Mouse (Mus musculus): Measurements from ENCODE around the gene Cd3eap. TPM values are rescaled to one million over a fixed set of nuclear protein-coding genes. Genes with fewer than 3 reads are reported as not detected.

The Cd3eap gene
- polyA plus RNA-seq, 2 experiments: 6.7 to 7.8 TPM

DNA sequence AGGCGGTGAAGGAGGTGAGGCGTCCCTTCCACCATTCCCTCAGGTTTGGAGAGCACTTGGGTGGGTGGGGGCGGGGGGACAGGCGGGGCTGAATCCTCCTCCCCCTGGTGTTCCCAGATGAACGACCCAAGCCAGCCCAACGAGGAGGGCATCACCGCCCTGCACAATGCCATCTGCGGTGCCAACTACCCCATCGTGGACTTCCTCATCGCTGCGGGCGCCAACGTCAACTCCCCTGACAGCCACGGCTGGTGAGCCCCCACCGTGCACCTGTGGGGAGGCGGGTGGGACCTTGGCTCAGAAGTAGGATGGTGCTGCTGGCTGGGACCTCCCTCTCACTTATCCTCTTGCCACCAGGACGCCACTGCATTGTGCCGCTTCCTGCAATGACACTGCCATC is 16.1 kb upstream of the Cd3eap start:
- Histone ChIP-seq H3K27ac (no peak overlapping the region), H3K4me2 (ENCODE audit: low read depth) (no peak overlapping the region), H3K9me3 (ENCODE audit: control insufficient read depth, low read length) (no peaks in the 10 kb centered on the region), H3K4me3 (ENCODE audit: insufficient read depth in 1 of 2, low read depth in 2 of 2, low read length in 2 of 2) (no peak overlapping the region), H3K9ac (replicated peaks) (no peak overlapping the region), H3K36me3 (replicated peaks; ENCODE audit: control insufficient read depth, insufficient read depth, low read depth) (no peaks in the 10 kb centered on the region), H3K27me3 (ENCODE audit: control insufficient read depth, insufficient read depth, low read length) (no peaks in the 10 kb centered on the region), H3K4me1 (replicated peaks; ENCODE audit: control insufficient read depth in 2 of 2, insufficient read depth in 2 of 2, low read length in 1 of 2) (no peaks in the 10 kb centered on the region)
- ATAC-seq (ENCODE audit: insufficient read depth) (no peak), DNase-seq (ENCODE audit: low read depth in 3 of 3, low spot score in 3 of 3) (no peak)
- 71% methylated on average over 18 of the region's 18 CpGs for WGBS (ENCODE audit: insufficient replicate concordance)
- TF ChIP-seq EP300 (IDR thresholded peaks at IDR 0.05; ENCODE audit: low read depth) (no peak), CTCF (IDR thresholded peaks at IDR 0.05; ENCODE audit: low read depth) (no peak)

DNA sequence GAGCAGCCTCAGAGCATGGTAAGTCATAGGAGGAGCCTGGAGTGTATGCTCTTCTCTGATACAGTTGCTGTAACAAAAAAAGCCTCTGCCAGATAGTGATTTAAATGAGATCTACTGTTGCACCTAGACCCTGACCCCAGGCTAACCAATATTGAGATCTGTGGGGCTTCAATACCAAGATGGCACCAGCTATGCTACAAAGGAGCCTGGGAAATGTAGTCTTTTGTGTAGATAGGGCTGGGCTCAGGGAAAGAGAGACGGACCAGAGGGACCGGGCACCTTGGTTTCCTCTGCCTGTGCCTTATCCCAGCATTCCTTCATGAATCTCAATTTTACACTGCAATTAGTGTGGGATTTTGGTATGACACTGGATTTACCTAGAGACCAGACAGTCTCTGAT is 14.1 kb upstream of the Cd3eap start:
- H3K27me3 ChIP-seq (ENCODE audit: control insufficient read depth, insufficient read depth, low read length): peaks cover 5% of the 10 kb centered on the region
- TF ChIP-seq EP300 (IDR thresholded peaks at IDR 0.05; ENCODE audit: low read depth): no peak
- ATAC-seq (ENCODE audit: insufficient read depth): no peak
- H3K4me3 ChIP-seq (ENCODE audit: insufficient read depth in 1 of 2, low read depth in 2 of 2, low read length in 2 of 2): no peak overlapping the region
- no peak overlapping the region for H3K9ac ChIP-seq (replicated peaks)
- H3K36me3 ChIP-seq (replicated peaks; ENCODE audit: control insufficient read depth, insufficient read depth, low read depth): no peaks in the 10 kb centered on the region
- WGBS (ENCODE audit: insufficient replicate concordance): 65% methylated on average over 2 of the region's 2 CpGs
- H3K27ac ChIP-seq: no peak overlapping the region
- no peak for DNase-seq (ENCODE audit: low read depth in 3 of 3, low spot score in 3 of 3)
- H3K9me3 ChIP-seq (ENCODE audit: control insufficient read depth, low read length): no peaks in the 10 kb centered on the region
- no peaks in the 10 kb centered on the region for H3K4me1 ChIP-seq (replicated peaks; ENCODE audit: control insufficient read depth in 2 of 2, insufficient read depth in 2 of 2, low read length in 1 of 2)
- H3K4me2 ChIP-seq (ENCODE audit: low read depth): no peak overlapping the region

DNA sequence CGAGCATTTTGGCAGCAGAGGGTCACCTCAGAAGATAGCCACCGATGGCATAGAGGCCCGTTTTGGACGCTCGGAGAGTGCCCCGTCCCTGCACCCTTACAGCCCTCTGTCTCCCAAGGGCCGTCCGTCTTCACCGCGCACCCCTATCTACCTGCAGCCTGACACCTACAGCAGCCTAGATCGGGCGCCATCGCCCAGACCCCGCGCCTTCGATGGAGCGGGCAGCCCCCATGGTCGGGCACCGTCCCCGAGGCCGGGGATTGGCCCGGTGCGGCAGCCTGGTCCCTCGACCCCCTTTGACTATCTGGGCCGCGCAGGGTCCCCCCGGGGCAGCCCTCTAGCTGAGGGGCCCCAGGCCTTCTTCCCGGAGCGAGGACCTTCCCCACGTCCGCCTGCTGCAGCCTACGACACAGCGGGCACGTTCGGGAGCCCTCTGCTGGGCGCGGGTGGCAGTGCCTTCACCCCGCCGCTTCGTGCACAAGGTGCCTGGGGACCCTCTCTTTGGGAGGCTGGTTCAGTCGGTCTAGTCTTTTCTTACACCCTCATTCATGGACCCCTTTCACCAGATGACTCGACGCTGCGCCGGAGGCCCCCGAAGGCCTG is 10.6 kb upstream of the Cd3eap start:
- peak overlapping the region in 1 of 2 experiments; percentile 25; a peak in 1 of 4 replicates for H3K4me3 ChIP-seq (ENCODE audit: insufficient read depth in 1 of 2, low read depth in 2 of 2, low read length in 2 of 2)
- H3K9ac ChIP-seq (replicated peaks): 0 out of 2 replicates have a peak overlapping the region, but pooled peaks have one; percentile 7
- H3K36me3 ChIP-seq (replicated peaks; ENCODE audit: control insufficient read depth, insufficient read depth, low read depth): no peaks in the 10 kb centered on the region
- ATAC-seq (ENCODE audit: insufficient read depth): peak; percentile 40; the same call in 1 of the 2 replicates
- TF ChIP-seq CTCF (IDR thresholded peaks at IDR 0.05; ENCODE audit: low read depth) (peak; percentile 85), EP300 (IDR thresholded peaks at IDR 0.05; ENCODE audit: low read depth) (no peak)
- no peaks in the 10 kb centered on the region for H3K4me1 ChIP-seq (replicated peaks; ENCODE audit: control insufficient read depth in 2 of 2, insufficient read depth in 2 of 2, low read length in 1 of 2)
- peak overlapping the region; percentile 57 for H3K4me2 ChIP-seq (ENCODE audit: low read depth)
- WGBS (ENCODE audit: insufficient replicate concordance): 13% methylated on average over 46 of the region's 46 CpGs
- no peak for DNase-seq (ENCODE audit: low read depth in 3 of 3, low spot score in 3 of 3)
- peaks cover 5% of the 10 kb centered on the region for H3K27me3 ChIP-seq (ENCODE audit: control insufficient read depth, insufficient read depth, low read length)
- no peaks in the 10 kb centered on the region for H3K9me3 ChIP-seq (ENCODE audit: control insufficient read depth, low read length)
- H3K27ac ChIP-seq: no peak overlapping the region

DNA sequence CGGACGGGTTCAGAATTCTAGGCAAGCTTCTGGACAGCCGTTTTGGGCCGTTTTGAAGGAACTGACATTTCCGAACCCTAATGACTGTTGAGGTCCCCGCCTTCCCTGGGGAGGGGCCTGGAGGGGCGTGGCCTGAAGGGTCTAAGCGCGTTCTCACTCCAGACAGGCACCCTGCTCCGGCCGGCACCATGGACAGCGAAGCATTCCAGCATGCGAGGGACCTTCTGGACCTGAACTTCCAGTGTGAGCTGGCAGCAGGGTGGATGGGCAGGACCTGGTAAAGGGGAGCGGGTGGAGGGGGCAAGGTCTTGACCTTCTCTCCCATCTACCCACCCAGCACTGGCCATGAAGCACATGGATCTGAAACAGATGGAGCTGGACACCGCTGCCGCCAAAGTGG is 9.1 kb upstream of the Cd3eap start:
- Histone ChIP-seq H3K9me3 (ENCODE audit: control insufficient read depth, low read length) (no peaks in the 10 kb centered on the region), H3K36me3 (replicated peaks; ENCODE audit: control insufficient read depth, insufficient read depth, low read depth) (no peaks in the 10 kb centered on the region), H3K27ac (no peak overlapping the region), H3K4me2 (ENCODE audit: low read depth) (no peak overlapping the region), H3K9ac (replicated peaks) (no peak overlapping the region), H3K27me3 (ENCODE audit: control insufficient read depth, insufficient read depth, low read length) (peaks cover 5% of the 10 kb centered on the region), H3K4me1 (replicated peaks; ENCODE audit: control insufficient read depth in 2 of 2, insufficient read depth in 2 of 2, low read length in 1 of 2) (no peaks in the 10 kb centered on the region), H3K4me3 (ENCODE audit: insufficient read depth in 1 of 2, low read depth in 2 of 2, low read length in 2 of 2) (no peak overlapping the region)
- TF ChIP-seq EP300 (IDR thresholded peaks at IDR 0.05; ENCODE audit: low read depth) (no peak), CTCF (IDR thresholded peaks at IDR 0.05; ENCODE audit: low read depth) (no peak)
- DNase-seq (ENCODE audit: low read depth in 3 of 3, low spot score in 3 of 3): no peak
- ATAC-seq (ENCODE audit: insufficient read depth): no peak
- WGBS (ENCODE audit: insufficient replicate concordance): 18% methylated on average over 16 of the region's 16 CpGs

DNA sequence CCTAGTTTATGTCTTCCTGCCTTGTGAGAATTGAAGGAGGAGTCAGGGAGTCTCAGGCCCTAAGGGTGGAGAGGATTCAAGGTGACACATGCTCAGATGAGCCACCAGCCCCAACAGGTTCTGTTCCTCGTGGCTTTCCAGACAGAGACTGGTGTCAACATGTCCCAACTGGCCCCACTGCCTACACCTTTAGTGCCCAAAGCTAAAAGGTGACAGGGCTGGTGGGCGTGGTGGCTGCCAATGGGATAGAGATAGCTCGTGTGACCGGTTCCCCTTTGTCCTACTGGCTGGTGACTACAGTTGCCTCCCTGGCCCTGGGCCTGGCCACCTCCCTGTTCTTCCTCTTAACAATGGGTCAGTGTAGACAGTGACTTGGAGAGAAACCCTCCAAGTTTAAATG is 6.1 kb upstream of the Cd3eap start:
- H3K9ac ChIP-seq (replicated peaks): no peak overlapping the region
- no peak overlapping the region for H3K27ac ChIP-seq
- H3K4me1 ChIP-seq (replicated peaks; ENCODE audit: control insufficient read depth in 2 of 2, insufficient read depth in 2 of 2, low read length in 1 of 2): peaks cover 15 to 16% of the 10 kb centered on the region in 2 experiments
- WGBS (ENCODE audit: insufficient replicate concordance): 50% methylated on average over 4 of the region's 4 CpGs
- ATAC-seq (ENCODE audit: insufficient read depth) (no peak), DNase-seq (ENCODE audit: low read depth in 3 of 3, low spot score in 3 of 3) (no peak)
- TF ChIP-seq EP300 (IDR thresholded peaks at IDR 0.05; ENCODE audit: low read depth) (no peak), CTCF (IDR thresholded peaks at IDR 0.05; ENCODE audit: low read depth) (no peak)
- no peak overlapping the region for H3K4me2 ChIP-seq (ENCODE audit: low read depth)
- no peaks in the 10 kb centered on the region for H3K9me3 ChIP-seq (ENCODE audit: control insufficient read depth, low read length)
- H3K27me3 ChIP-seq (ENCODE audit: control insufficient read depth, insufficient read depth, low read length): peaks cover 5% of the 10 kb centered on the region
- H3K4me3 ChIP-seq (ENCODE audit: insufficient read depth in 1 of 2, low read depth in 2 of 2, low read length in 2 of 2): no peak overlapping the region
- no peaks in the 10 kb centered on the region for H3K36me3 ChIP-seq (replicated peaks; ENCODE audit: control insufficient read depth, insufficient read depth, low read depth)

Measured in liver, embryonic 14.5 days (tissue).